Mouse (Mus musculus) Patski (cell line): ENCODE data around the gene Pom121l2. TPM values are rescaled to one million over a fixed set of nuclear protein-coding genes. Genes with fewer than 3 reads are reported as not detected.

Source experiments
- ATAC-seq: fragments of 100-300 bp; one replicate; pipeline ENCODE4 v1.8.0; 2021
- CTCF ChIA-PET: fragments of 350-600 bp; sonication (Branson Sonifier 250); formaldehyde crosslinking; loops from one replicate; lab custom pipeline; 2022; ENCODE audit warnings: inconsistent platforms; lab: Charles Lee
- POLR2A ChIA-PET: fragments of 350-600 bp; sonication (Branson Sonifier 250); formaldehyde crosslinking; loops from one replicate; lab custom pipeline; 2022; ENCODE audit warnings: antibody characterized with exemption, inconsistent platforms; lab: Charles Lee
- DNase-seq: peaks from one replicate; pipeline ENCODE4 v3.0.0-alpha.2; 2011; ENCODE audit warnings: low read depth, low spot score
- H3K27me3 ChIP-seq: fragments of 371-371 bp; one replicate; pipeline ENCODE4 v1.5.1; 2021
- CTCF ChIP-seq: fragments of 100-300 bp; IDR thresholded peaks from one replicate; pipeline ENCODE4 v1.5.1; 2021
- in situ Hi-C: fragments of 300-500 bp; cut with MboI; formaldehyde crosslinking; loops from 3 replicates; pipeline ENCODE4 v1.11.1; 2018; ENCODE audit warnings: low pct_unique_long_range_greater_than_20kb, mixed read lengths
- polyA plus RNA-seq: library from polyadenylated mRNA; unstranded; gene quantifications from one replicate; pipeline ENCODE4 v1.2.3, GENCODE M21; 2021

The Pom121l2 gene
- polyA plus RNA-seq, 1 experiment from 2014 or later = not detected

DNA sequence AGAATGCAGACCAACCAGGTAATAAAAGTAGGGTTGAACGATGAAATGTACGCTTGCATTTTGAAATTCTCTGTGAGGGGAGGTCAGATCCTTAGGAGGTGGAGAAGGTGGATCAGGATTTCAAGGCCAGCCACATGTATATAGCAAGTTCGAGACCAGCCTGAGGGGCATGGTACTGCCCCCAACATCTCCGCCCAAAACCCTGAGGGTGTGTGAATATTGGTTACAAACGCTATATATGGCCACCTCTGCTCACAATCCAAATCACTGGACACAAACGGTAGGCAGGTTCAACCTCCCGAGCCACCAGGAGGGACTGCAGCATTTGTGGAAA is 36.4 kb upstream of the Pom121l2 start:
- no peak for TF ChIP-seq CTCF
- ChIA-PET CTCF (no interaction called here), POLR2A (no interaction called here)
- no peak for DNase-seq
- in situ Hi-C loops = loop anchor here (5.0 to 10.0 kb wide), 3 partner anchors 770 to 1573 kb away; partner anchors contain the start of gene Trim27
- no peaks in the 10 kb centered on the region for H3K27me3 ChIP-seq
- peak; percentile 1 for ATAC-seq

- no peaks in the 10 kb centered on the region for H3K27me3 ChIP-seq
- ChIA-PET POLR2A (no interaction called here), CTCF (no interaction called here)
- in situ Hi-C loops = loop anchor here (5.0 to 10.0 kb wide), 3 partner anchors 770 to 1572 kb away; partner anchors contain the start of gene Trim27
- peak; percentile 40 for TF ChIP-seq CTCF
- ATAC-seq (peak; percentile 85), DNase-seq (peak; percentile 78)
Measured at GRCm38 (mm10) chr13:21944926-21945740, 35.9 kb upstream of the Pom121l2 start, which contains the start of gene Zfp184. Gene Zfp184 (plus strand): TSS chr13:21945094.

- ATAC-seq (no peak), DNase-seq (no peak)
- TF ChIP-seq CTCF = no peak
- ChIA-PET POLR2A (interaction anchor here (0.7 kb wide), 2 partner anchors 60 to 71 kb away, joined by 3 to 9 read pairs; no protein-coding TSS in a partner anchor), CTCF (interaction anchor here (1.4 to 2.4 kb wide), 2 partner anchors 11 to 59 kb away, joined by 3 to 7 read pairs; no protein-coding TSS in a partner anchor)
- in situ Hi-C loops = no loop called here
- no peaks in the 10 kb centered on the region for H3K27me3 ChIP-seq
Measured at GRCm38 (mm10) chr13:21969269-21969668, 11.7 kb upstream of the Pom121l2 start.

DNA sequence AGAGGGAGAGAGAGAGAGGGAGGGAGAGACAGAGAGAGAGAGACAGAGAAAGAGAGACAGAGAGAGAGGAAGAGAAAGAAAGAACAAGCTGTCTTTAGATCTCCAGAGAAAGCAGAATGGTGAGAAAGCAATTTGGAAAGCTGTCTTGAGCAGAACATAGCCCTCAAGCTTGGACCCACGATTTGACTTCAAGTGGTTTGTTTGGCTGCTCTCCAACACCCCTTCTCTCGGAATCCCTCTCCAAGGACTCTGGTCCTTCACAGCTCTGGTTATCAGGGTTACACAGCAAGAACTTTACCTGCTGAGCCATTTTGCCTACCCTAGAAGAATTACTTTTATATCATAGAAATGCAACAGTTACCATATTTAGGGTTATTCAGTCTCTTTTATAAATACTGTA is 11.2 kb upstream of the Pom121l2 start:
- POLR2A ChIA-PET = no interaction called here
- ATAC-seq (no peak), DNase-seq (no peak)
- no peak for TF ChIP-seq CTCF
- in situ Hi-C loops = loop anchor here (5.0 kb wide), 1 partner anchor 57 kb away; no protein-coding TSS in a partner anchor
- H3K27me3 ChIP-seq = no peaks in the 10 kb centered on the region
- CTCF ChIA-PET = interaction anchor here (1.4 to 2.4 kb wide), 2 partner anchors 12 to 59 kb away, joined by 3 to 7 read pairs; no protein-coding TSS in a partner anchor

GRCm38 (mm10) chr13:21971641-21972040 is 9.4 kb upstream of the Pom121l2 start:
- ChIA-PET POLR2A (interaction anchor here (0.6 kb wide), 1 partner anchor 798 kb away, joined by 10 read pairs; no protein-coding TSS in a partner anchor), CTCF (no interaction called here)
- no peak for TF ChIP-seq CTCF
- in situ Hi-C loops = loop anchor here (5.0 kb wide), 1 partner anchor 56 kb away; no protein-coding TSS in a partner anchor
- no peaks in the 10 kb centered on the region for H3K27me3 ChIP-seq
- DNase-seq (no peak), ATAC-seq (no peak)

GRCm38 (mm10) chr13:21974221-21974725 is 6.7 kb upstream of the Pom121l2 start:
- POLR2A ChIA-PET = no interaction called here
- ATAC-seq = peak; percentile 77
- CTCF ChIA-PET = interaction anchor here (0.9 to 1.9 kb wide), 19 partner anchors 8 to 93 kb away, joined by 3 to 15 read pairs (median 4); partner anchors contain the start of gene Prss16
- peak; percentile 95 for TF ChIP-seq CTCF
- DNase-seq = peak; percentile 77
- in situ Hi-C loops = loop anchor here (5.0 kb wide), 1 partner anchor 53 kb away; no protein-coding TSS in a partner anchor
- H3K27me3 ChIP-seq = no peaks in the 10 kb centered on the region

DNA sequence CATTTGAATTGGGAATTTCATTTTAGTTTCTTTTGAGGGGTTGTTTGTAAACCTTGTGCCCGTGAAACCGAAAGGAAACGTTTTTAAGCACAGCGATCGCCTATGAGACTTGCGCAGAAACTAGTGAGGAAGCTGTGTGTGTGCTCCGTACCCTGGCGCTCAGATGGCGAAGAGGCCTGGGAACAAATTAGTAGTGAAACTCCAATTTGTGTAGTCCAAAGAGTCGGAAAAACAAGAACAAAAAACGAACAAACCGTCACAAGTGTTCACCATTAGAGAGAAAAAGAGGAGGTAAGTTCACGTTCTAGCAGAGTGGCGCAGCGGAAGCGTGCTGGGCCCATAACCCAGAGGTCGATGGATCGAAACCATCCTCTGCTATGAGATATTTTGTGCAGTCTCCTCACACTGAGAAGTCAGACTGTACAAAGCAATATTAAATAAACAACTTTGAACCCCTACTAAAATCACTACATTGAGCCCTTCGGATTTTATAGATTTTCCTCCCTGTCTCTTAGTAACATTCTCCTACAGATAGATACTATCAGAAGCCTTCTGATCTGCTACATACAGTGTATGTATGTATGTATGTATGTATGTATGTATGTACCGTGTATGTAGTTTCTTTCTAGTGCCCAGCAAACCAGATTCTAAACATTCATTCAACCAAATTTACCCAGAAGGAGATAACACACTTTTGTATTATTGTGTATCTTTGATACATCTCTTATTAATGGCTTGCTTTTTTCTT is 6.1 kb upstream of the Pom121l2 start:
- in situ Hi-C loops = loop anchor here (5.0 kb wide), 1 partner anchor 52 kb away; no protein-coding TSS in a partner anchor
- no peaks in the 10 kb centered on the region for H3K27me3 ChIP-seq
- TF ChIP-seq CTCF = no peak
- ChIA-PET POLR2A (no interaction called here), CTCF (interaction anchor here (0.9 to 1.9 kb wide), 18 partner anchors 8 to 93 kb away, joined by 3 to 15 read pairs (median 4); partner anchors contain the start of gene Prss16)
- DNase-seq (peak; percentile 42), ATAC-seq (peak; percentile 86)

DNA sequence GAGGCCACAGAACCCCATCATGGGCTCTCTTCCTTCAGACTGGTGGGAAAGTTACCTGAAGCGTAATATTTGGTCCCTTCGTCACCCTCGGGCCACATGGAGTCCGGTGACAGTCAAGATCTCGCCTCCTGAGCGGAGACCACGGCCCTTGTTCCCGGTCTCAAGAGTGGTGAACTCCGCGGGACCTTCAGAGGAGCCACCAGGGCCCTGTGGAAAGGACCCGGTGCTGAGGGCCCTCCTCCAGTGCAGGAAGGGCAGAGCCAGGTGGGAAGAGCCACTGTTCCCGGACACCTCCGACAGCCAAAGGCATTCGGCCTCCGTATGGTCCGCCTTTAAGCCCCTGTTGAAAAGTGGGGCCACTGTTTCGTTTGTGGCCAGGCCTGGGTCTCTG is 804 bp downstream of the Pom121l2 start:
- POLR2A ChIA-PET = no interaction called here
- CTCF ChIA-PET = interaction anchor here (2.3 kb wide), 1 partner anchor 11 kb away, joined by 6 read pairs; no protein-coding TSS in a partner anchor
- TF ChIP-seq CTCF = no peak
- in situ Hi-C loops = no loop called here
- DNase-seq (no peak), ATAC-seq (no peak)
- no peaks in the 10 kb centered on the region for H3K27me3 ChIP-seq

GRCm38 (mm10) chr13:21984486-21984885 is 3.5 kb downstream of the Pom121l2 start:
- ChIA-PET POLR2A (no interaction called here), CTCF (no interaction called here)
- no peaks in the 10 kb centered on the region for H3K27me3 ChIP-seq
- TF ChIP-seq CTCF = no peak
- ATAC-seq = no peak
- DNase-seq = no peak
- in situ Hi-C loops = no loop called here

GRCm38 (mm10) chr13:21992550-21992949 is 11.6 kb downstream of the Pom121l2 start:
- DNase-seq (no peak), ATAC-seq (no peak)
- CTCF ChIA-PET = interaction anchor here (0.7 to 1.8 kb wide), 3 partner anchors 10 to 18 kb away, joined by 3 to 6 read pairs (median 3); no protein-coding TSS in a partner anchor
- in situ Hi-C loops = no loop called here
- POLR2A ChIA-PET = no interaction called here
- no peaks in the 10 kb centered on the region for H3K27me3 ChIP-seq
- TF ChIP-seq CTCF = no peak
